Mouse (Mus musculus) gastrocnemius, postnatal 4 days (tissue): ENCODE measurements at regions not wholly inside any gene's neighbourhood (a gene's known extent, or its start where the extent isn't known, plus 50 kb on each side); places are given as distances from the start of the nearest gene placed in this dataset.
"Not testable (repeated sequence)": the region's sequence is repeated elsewhere in the genome, so short reads cannot be mapped to it uniquely, and the experiment has no call there.

Experiments
- DNase-seq, 2 experiments: peaks; one replicate each; pipeline ENCODE4 v3.0.0; 2021 to 2022; ENCODE audit warnings: low spot score in 2 of 2, mixed read lengths in 2 of 2

DNA sequence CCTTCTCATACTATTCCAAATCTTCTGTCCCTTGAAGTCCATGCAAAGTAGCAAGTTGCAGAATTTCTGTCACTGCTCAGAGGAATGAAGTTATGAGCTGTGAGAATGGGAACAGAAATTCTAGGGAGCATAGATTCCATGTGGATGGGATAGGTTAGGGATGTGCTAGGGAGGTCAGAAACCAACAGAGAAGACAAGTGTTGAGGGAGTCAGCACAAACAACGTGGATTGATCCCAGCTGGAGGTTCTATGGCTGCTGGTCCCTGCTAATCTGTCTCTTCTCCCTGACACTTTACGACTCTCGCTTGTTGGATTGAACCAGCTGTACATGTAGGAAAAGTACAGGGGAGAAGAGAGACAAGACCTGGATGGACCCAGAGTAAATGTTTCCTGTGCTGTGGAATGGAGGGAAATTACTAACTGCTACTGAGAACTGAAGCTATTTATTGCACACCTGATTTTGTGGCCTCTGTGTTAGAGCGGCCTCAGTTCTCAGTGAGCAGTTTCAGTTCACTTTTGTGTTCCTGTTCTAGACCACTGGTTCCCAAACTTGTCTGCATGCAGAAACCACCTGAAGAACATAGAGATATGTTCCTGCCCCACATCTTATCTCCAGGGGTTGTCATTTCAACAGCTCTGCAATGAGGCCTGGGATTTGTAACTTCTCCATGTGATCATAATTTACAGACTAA is 151.0 kb downstream of the Ube2e3 start:
- no peak for DNase-seq

GRCm38 (mm10) chr2:79022954-79023353 is 155.0 kb downstream of the Ube2e3 start:
- no peak for DNase-seq

DNA sequence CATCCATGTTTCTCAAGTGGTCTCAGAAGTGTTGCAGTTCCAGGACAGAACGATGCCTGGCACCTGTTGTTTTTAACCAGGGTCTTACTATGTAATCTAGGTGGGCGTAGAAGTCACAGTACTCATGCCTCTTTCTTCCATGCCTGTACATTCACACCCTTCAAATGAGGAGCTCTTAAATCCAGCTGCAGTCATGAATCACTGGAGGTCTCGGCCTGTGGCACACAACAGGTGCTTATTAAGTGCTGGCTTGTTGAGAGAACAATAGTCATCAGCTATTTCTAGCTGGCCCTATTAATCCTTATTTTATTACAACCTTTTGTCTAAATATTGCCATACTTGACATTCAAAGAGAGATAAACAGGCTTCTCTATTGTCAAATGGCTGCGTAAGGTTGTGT is 157.8 kb downstream of the Ube2e3 start:
- no peak for DNase-seq

DNA sequence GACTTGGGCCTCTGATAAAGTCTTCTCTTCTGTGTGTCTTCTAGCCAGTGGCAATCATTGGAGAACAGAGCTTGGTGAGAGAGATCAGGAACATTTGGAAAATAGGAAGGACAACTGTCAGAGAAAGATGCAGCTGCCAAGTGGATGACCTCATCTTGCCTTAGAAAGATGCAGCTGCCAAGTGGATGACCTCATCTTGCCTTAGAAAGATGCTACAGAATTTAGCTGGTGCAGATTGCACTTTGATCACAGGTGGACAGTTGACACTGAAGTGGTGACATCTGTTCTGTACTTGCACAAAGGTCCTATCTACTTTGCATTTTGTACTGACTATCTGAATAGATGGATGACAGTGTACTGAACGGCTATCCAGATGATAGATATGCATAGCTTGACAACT is 163.1 kb downstream of the Ube2e3 start:
- DNase-seq, result no peak

DNA sequence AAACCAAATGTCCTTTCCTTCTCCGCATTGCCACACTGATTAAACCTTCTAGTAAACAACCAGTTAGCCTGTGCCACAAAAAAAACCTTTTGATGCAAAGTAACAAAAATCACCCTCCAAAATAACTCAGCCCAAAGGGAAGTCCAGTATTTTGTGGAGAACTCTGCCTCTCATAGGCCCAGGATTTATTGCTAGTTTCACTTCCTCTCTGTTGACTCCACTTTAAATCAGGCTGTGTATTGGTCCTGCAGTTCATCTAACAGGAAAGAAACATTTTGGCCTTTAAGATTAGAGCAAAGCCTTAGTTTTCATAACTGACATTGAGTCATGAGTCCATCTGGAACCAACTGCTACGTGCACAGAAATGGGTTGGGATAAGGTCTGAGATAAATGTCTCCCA is 168.4 kb downstream of the Ube2e3 start:
- no peak for DNase-seq

DNA sequence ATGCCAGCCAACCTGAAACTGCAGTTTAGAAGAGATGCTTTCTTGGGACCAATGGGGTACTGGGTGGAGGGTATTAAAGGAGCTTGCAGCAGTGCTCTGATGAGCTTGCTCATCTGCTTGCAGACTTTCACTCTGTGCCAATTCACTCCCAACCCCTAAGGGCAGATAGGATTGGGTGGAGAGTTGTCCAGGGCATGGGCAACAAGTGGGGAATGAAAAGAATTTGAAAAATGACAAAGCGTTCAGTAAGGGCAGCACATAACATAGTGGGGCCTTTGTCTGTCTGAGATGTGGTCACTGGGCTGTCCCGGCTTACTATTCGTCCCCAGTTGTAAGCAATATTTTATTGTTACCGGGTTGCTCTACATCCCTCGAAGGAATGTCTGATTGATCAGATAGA is 170.7 kb downstream of the Ube2e3 start:
- DNase-seq, result no peak

- DNase-seq, result not testable (repeated sequence)
Observed at GRCm38 (mm10) chr2:79044804-79045203, 176.9 kb downstream of the Ube2e3 start.

DNA sequence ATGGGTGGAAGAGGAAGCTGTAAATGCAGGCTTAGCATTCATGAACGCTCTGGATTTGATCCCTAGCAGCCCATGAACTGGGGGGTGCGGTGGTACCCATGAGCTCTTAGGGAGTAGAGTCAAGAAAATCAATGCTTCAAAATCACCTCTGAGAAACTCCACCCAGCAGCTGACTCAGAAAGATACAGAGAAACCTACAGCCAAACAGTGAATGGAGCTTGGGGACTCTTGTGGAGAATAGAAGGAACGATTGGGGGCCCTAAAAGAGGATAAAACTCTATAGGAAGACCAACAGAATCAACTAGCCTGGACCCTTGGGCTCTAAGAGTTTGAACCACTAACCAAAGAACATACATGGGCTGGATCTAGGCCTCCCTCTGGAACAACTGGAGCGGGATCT is 177.6 kb downstream of the Ube2e3 start:
- DNase-seq, result no peak

DNA sequence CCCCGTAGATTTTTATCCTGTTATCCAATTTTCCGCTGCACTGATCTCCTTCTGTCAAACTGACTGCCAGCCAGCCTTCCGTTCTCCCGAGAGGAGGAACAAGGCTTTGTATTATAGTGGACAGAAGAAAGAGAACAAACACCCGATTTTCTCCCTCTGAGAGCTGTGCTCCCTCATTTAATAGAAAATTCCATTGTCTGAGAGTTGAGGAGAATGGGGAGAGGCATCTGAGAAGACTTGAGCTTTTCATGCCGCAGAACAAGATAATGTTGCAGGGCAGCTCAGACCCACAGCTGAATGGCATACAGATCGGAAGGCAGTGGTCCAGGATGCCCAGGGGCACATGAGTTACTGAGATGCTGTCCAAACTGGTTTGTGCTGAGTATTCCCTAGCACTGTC is 180.1 kb downstream of the Ube2e3 start:
- no peak for DNase-seq

DNA sequence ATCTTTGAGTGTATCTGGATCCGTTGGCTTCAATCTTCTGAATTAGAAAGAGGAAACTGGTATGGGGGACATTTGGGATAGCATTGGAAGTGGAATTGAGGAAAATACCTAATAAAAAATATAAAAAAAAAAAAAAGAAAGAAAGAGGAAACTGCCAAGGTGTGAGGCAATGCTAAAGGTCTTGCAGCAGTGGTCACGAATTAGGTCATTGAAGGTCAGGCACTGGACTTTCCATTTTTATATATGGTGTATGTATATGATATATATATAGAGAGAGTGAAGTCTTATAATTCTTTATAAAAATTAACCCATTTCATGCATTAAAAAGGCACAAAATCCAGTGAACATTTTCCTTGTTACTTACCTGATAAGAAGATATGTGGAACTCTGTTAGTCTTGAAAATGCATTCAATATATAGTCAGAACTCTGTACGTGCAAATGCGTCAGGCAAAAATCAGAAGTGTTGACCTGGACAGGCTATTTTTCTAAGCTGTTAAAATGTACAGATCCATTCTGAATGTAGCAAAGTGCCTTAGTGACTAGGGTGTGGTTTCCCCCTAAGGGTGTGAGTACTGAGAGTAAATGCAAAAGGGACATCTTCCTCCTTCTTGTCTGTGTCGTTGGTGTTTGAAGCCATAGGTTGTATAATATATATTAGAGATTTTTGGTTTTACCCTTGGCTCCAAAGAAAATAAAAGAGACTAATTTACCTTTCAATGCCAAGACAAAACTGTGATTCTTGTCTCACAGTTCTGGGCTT is 181.0 kb downstream of the Ube2e3 start:
- DNase-seq, result no peak

DNA sequence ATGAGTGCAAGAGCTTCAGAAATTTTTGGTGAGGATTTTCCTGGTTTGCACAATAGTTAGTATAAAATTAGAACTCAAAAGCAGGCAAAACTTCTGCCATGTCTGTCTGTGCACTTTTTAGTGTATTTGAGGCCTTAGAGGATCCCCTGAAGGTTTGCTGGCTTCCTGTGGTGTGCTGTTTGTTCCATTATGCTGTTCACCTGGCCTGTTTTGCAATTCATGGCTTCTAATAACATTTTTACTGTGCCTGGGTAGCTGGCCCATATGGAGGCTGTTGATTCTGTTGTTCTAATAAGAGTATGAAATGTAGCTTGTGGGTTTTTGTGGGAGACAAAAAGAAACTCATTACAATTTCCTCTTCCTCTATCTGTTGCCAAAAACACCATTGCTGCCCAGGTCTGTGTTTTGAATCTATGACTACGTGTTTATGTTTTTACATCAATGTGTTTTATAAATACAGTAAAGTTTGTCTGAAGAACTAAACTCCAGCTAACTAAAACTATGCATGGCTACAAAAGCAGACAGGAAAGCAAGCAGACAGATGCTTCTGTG is 182.6 kb downstream of the Ube2e3 start:
- no peak for DNase-seq

DNA sequence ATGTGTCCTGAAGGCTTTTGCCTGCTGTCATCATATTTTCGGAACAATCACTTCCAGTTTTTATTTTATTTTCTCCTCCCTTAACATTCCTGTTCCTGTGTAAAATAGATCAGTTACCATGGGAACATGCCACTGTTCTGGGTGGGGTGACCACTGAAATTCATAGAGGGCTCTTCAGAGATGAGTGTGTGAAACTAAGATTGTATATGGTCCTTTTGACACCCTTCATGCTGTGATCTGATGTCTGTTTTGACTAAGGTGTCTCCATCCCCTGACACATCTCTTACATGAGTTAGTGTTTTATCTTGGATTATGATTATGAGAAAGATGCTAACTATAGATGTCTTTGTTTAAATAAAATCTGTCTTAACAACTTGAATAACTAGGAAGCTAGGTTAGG is 184.3 kb downstream of the Ube2e3 start:
- DNase-seq, result no peak

DNA sequence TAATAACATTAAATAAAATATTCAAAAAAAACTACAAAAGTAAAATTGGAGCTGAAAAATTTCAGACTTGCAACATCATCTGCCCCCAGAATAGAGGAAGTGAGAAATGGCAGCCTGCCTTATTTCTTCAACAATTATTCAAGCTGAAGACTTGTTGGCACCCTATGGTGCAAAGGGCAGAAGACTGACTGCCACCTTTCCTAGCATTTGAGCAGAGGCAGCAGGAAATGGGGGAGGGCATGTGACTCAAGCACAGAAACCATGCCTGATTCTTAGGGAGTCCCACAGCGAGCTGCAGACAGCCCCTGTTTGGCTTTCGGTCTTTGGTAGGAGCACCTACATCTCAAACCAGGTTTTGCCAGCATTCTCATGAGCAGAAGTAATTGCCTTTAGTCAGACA is 188.2 kb downstream of the Ube2e3 start:
- no peak for DNase-seq

GRCm38 (mm10) chr2:79059115-79059943 is 191.4 kb downstream of the Ube2e3 start:
- DNase-seq, result no peak

- DNase-seq, result no peak
Observed at GRCm38 (mm10) chr2:79059944-79060238, 192.0 kb downstream of the Ube2e3 start.

GRCm38 (mm10) chr2:79060320-79060719 is 192.4 kb downstream of the Ube2e3 start:
- DNase-seq, result no peak

DNA sequence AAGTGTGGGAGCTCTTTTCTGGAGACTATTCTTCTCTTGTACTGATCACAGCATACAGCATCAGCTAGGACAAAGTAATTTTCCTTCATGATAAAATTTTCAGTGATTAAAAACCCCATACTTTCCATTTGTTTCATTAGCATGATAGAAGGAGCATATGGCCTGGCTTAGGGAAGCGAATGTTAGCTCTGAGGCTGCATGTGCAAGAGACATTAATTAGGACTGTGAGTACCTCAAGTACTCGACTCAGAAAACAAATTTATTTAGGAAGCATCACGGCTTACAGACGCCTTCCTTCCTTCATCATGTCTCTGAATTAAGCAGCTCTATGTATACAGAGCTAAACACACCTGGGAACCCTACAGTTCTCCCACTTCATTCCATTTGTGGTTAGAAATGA is 193.6 kb upstream of the Itga4 start:
- no peak for DNase-seq

DNA sequence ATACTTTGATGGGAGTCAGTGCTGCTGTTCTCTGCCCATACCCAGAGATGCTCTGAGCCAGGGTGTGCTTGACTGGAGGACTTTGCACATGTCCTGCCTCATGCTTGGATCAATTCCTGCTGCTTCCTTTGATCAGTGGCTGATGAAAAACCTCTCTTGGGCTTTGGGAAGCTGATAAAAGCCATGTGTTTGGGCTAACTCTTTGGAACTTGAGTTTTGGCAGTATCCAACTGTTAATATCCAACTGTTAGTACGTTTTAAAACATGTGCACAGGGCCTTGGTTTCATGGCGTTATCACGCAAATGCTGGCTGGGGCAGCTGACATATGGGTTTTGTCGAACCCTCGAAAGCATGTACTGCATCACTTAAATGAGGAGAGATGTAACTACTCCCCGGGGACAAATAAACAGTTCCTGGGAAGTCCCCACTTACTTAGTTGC is 193.0 kb upstream of the Itga4 start:
- no peak for DNase-seq

DNA sequence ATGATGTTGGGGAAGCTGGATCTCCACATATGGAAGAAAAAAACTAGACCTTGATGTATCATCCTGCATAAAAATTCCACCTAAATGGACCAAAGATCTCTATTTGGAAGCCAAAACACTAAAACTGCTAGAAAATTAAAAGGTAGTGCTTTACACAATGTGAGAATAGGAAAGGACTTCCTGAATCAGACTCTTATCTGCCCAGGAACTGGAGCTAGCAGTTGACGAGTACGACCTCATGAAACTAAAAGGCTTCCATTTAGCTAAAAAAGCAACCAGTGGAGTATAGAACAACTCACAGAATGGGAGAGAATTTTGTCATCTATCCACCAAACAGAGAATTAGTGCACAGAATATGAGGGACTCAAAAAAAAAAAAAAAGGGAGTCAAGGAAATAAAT is 191.6 kb upstream of the Itga4 start:
- DNase-seq, result no peak

GRCm38 (mm10) chr2:79065321-79065720 is 189.9 kb upstream of the Itga4 start:
- DNase-seq, result no peak

DNA sequence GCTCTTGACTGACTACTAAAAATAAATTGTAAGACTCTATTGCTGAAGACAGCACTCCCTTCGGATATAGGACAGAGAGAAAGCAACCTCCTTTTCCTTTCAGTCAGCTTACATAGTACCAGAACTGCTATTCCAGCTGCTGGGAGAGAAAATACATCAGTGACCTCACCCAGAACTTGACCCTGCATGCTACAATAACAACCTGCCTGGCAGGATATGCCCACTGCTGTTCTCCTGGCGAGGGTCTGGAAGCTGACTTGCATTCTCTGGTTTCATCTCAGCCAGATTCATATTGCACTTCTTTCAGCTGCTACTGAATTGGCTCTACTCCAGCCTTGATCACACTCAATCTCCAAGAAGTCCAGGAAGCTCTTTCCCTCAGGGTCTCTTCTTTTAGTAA is 179.1 kb upstream of the Itga4 start:
- DNase-seq, result no peak

GRCm38 (mm10) chr2:79078836-79079394 is 176.3 kb upstream of the Itga4 start:
- no peak for DNase-seq
